Mouse (Mus musculus) adipose tissue, adult 10 weeks (tissue): ENCODE results near the gene Gm20431. TPM values are rescaled to one million over a fixed set of nuclear protein-coding genes. Genes with fewer than 3 reads are reported as not detected.

ENCODE experiments used
- polyA plus RNA-seq: library from polyadenylated mRNA; stranded (reverse); fragments of 350-450 nt; fragmentation: Illumina TruSeq; extraction: RNeasy Lipid Tissue Mini Kit (QIAGEN cat#74804); gene quantifications from one replicate; pipeline ENCODE4 v1.2.3, GENCODE M21; 2014; ENCODE audit warnings: low read depth, low replicate concordance

Gm20431 gene
- polyA plus RNA-seq: 0.61 TPM

GRCm38 (mm10) chr2:167661270-167662203 is at the start of gene Gm20431:
Gene Gm20431, minus strand, starts transcription at chr2:167661496.

GRCm38 (mm10) chr2:167689501-167690218 is 28.4 kb upstream of the Gm20431 start, which contains the start of gene Tmem189:
Gene Tmem189, minus strand, starts transcription at chr2:167689822.

GRCm38 (mm10) chr2:167688498-167689451 is 27.5 kb upstream of the Gm20431 start, which contains the start of gene Cebpb:
Gene Cebpb, plus strand, starts transcription at chr2:167688915.

GRCm38 (mm10) chr2:167631591-167632448 is 29.5 kb downstream of the Gm20431 start, which contains the start of gene Ube2v1:
Gene Ube2v1, minus strand, starts transcription at chr2:167632095.

Other genes starting within 250 kb of the Gm20431 start
- 29.0 TPM for gene Slc9a8, start 239.8 kb downstream of the Gm20431 start, polyA plus RNA-seq
- 72.6 TPM for gene Rnf114, start 168.9 kb downstream of the Gm20431 start, polyA plus RNA-seq
- 13.1 TPM for gene Spata2, start 168.6 kb downstream of the Gm20431 start, polyA plus RNA-seq
- 3.5 TPM for gene Snai1, start 123.3 kb downstream of the Gm20431 start, polyA plus RNA-seq
- gene Ube2v1, start 29.4 kb downstream of the Gm20431 start, polyA plus RNA-seq: 134 TPM
- 18.6 TPM for gene Cebpb, start 27.4 kb upstream of the Gm20431 start, polyA plus RNA-seq
- gene Tmem189, start 28.3 kb upstream of the Gm20431 start, polyA plus RNA-seq: 96.8 TPM